Mouse (Mus musculus) kidney, adult 8-10 months (tissue): ENCODE data around the gene Gm7356.
A peak's percentile ranks its signal among the peaks of the same experiment; 100 is the strongest.
"Not testable (repeated sequence)": the region's sequence is repeated elsewhere in the genome, so short reads cannot be mapped to it uniquely, and the experiment has no call there.

Experiments
- DNase-seq, 2 experiments: peaks; one replicate each; pipeline ENCODE4 v3.0.0; 2022

Gm7356 gene

DNA sequence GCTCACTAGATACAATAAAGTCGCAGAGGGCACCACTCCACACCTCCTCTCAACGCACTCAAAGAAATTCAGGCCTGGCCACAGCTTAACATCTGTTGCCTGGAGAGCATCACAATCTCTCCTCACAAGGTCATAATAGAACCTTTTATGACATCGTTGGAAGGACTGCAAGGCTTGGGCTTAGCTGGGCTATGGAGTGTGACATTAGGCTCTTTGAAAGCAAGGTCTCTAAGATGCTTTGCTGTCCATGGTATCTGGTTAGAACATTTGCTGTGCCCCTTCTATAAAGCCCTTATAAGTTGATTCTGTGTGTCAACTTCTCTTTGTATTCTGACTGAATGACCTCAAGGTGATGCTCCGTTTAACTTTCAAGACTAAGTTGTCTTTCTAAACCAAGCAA is at the start of gene Gm7356:
Gene Gm7356 (minus strand): TSS at position 101 of the 400 bp plus-strand sequence.
- not testable (repeated sequence) for DNase-seq

DNA sequence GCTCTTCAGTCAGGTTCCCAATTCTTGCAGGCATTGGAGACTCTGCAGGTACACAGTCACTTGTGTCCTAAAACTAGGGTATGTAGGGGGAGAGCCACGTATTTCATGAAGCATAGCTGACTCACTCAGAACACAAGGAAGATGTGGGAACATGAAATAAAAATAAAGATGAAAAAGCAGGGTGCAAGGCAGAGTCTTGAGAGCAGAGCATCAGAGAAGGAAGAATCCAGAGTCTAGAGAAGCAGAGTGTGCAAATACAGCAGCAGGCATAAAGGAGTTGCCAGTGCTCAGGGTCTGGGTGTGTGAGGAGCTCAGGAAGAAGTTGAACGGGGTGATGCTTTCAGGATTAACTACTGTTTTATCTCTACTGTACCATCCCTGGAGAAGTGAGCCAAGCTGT is 38.4 kb upstream of the Gm7356 start:
- not testable (repeated sequence) for DNase-seq

DNA sequence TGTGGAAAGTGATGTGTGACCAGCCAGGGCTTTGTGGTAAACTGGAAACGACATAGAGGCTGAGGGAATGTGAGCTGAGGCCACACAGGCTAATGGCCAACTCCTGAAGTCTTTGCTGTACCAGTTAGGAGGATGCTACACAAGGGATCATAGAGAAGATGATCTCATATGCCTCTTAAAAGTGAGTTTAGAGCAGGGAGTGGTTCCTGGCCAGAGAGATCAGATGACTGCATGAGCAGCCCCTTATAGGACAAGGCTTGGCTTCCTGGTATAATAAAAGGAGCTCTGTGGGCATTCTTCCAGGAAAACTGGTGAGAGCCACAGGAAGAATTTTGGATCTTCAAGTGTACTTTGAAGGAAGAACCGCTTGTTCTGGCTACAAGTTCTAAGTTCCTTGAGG is 33.5 kb upstream of the Gm7356 start:
- not testable (repeated sequence) for DNase-seq

DNA sequence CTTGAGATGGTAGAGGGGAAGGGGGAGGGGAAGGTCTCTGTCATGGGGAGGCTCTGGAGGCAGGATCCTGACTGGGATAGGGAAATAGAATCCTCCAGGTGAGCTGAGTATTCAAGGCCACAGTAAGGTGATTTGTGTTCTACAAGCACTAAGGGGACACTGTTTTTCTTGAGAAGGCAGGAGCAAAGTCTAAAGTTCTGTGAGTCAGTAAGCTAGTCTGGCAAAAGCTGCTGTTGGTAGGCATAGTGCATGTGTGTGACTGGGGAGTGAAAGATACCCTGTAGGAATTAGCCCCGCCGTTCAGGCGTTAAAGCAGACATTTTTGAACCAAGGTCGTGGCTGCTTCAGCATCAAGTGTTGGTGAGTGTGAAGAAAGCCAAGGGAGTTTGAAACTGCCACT is 32.6 kb upstream of the Gm7356 start:
- peak; percentile 4 to 6 for DNase-seq

DNA sequence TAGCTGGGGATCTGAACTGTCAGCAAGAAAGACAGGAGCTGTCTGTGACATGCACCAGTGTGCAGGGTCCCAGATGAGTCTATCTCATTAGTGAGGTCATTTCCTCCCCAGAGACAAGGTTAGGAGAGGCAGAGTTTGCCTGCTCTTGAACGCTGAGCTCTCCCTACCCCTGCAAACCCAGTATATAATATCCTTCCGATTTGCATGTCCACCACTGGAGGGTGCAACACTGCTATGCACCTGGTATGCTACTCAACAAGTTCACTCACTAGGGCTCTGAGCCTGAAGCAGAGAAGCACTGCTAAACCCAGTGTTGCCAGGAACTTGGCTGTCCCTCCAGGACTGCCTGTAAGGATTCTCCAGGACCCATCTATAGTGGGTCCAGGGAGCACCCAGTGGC is 10.1 kb downstream of the Gm7356 start:
- DNase-seq, result not testable (repeated sequence)

DNA sequence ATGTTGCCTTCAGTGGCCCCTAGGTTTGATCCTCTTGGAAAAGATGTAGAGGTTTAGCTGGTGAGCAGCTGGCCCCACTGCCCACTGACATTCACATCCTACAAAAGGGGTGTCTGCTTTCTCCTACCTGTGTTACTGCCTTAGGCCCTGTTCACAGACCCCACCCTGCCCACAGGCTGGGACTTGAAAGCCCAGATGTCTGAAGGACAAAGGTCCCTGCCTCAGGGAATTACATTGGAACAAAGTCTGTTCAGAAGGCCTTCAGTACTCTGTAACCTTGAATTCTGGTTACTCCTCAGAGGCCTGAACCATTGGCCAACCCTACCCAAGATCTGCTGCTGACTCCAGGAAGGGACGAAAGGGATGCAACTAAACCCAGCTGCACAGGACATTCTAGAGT is 15.8 kb downstream of the Gm7356 start:
- no peak for DNase-seq

DNA sequence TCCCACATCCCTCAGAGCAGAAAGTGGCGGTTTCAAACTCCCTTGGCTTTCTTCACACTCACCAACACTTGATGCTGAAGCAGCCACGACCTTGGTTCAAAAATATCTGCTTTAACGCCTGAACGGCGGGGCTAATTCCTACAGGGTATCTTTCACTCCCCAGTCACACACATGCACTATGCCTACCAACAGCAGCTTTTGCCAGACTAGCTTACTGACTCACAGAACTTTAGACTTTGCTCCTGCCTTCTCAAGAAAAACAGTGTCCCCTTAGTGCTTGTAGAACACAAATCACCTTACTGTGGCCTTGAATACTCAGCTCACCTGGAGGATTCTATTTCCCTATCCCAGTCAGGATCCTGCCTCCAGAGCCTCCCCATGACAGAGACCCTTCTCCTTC is 32.7 kb downstream of the Gm7356 start:
- DNase-seq, result not testable (repeated sequence)

DNA sequence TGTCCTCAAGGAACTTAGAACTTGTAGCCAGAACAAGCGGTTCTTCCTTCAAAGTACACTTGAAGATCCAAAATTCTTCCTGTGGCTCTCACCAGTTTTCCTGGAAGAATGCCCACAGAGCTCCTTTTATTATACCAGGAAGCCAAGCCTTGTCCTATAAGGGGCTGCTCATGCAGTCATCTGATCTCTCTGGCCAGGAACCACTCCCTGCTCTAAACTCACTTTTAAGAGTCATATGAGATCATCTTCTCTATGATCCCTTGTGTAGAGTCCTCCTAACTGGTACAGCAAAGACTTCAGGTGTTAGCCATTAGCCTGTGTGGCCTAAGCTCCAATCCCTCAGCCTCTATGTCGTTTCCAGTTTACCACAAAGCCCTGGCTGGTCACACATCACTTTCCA is 33.6 kb downstream of the Gm7356 start:
- not testable (repeated sequence) for DNase-seq

DNA sequence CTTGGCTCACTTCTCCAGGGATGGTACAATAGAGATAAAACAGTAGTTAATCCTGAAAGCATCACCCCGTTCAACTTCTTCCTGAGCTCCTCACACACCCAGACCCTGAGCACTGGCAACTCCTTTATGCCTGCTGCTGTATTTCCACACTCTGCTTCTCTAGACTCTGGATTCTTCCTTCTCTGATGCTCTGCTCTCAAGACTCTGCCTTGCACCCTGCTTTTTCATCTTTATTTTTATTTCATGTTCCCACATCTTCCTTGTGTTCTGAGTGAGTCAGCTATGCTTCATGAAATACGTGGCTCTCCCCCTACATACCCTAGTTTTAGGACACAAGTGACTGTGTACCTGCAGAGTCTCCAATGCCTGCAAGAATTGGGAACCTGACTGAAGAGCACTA is 38.5 kb downstream of the Gm7356 start:
- not testable (repeated sequence) for DNase-seq

DNA sequence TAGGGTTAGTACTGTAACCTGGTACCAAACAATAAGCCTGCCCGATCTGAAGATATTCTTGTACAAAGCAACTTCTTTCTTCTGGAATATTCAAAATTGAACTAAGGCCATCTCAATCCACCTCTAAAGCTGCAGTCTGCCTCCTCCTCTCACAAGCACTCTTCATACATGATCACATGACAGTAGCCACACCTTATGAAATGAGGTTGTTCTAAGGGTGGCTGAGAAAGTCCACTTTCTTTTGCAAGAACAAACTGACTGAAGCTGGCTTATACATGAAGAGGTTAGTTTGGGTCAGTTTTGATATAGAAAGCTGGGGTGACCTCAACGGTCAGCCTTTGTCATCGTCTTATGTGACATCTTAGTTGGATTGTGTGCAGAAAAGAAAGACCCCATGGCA is 41.3 kb downstream of the Gm7356 start:
- DNase-seq, result not testable (repeated sequence)

DNA sequence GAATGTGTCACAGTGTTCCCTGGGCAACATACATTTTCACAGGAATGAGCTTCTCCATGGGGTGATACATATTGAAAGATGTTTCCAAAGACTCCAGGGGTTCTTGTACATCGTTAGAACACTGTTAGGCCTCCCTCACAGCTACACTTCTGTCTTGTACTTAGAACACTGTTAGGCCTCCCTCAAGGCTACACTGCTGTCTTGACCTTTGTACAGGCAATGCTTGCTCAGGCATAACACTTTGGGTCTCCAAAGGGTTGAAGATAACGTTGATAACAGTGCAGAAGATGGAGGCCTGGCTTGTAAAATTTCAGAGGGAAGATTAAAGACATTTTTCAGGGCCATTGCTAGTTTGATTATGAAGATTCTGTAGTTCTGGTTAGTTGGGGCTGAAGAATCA is 45.4 kb downstream of the Gm7356 start:
- DNase-seq, result not testable (repeated sequence)

DNA sequence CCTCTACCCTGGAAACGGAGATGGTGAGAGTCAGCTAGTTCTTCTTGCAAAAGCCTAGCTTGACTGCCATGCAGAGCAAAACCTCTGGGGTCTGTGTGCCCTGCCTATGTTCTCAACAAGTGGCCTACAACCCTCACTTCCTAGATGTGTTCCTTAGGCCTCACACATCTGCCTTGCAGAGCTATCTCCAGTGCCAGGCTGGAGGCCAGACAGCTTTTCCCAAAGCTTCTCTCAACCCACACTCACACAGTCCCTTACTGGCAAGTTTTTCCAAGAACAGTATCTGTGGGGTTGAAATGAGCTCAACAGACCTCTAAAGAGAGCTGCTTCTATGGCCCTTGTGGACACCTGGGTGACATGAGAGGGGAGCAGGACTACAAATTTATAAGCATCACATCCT is 51.9 kb downstream of the Gm7356 start:
- not testable (repeated sequence) for DNase-seq
